Mouse (Mus musculus): ENCODE measurements around the gene Esr1. TPM values are rescaled to one million over a fixed set of nuclear protein-coding genes. Genes with fewer than 3 reads are reported as not detected.
"Not testable (repeated sequence)": the region's sequence is repeated elsewhere in the genome, so short reads cannot be mapped to it uniquely, and the experiment has no call there.

The Esr1 gene
- polyA plus RNA-seq, 1 experiment from 2014 or later, result 0.05 TPM

DNA sequence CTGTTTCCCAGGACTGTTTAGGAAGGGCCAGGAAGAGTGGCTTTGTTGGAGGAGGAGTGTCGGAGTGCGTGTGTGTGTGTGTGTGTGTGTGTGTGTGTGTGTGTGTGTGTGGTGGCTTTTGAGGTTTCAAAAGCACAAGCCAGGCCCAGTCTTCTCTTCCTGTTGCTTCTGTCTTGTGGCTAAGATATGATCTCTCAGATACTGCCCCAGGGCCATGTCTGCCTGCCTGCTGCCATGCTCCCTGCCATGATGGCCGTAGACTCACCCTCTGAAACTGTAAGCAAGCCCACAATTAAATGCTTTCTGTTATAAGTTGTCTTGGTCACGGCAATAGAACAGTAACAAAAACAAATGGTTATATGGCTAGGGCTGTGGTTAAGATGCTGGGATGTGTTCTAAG lies 14.2 kb upstream of the Esr1 start:
- 73% methylated on average over 4 of the region's 4 CpGs for WGBS
- H3K4me2 ChIP-seq, result no peak overlapping the region
- H3K9me3 ChIP-seq (ENCODE audit: control insufficient read depth, low read length), result no peaks in the 10 kb centered on the region
- no peaks in the 10 kb centered on the region for H3K36me3 ChIP-seq (ENCODE audit: control insufficient read depth, insufficient read depth, low read length)
- H3K27me3 ChIP-seq (replicated peaks; ENCODE audit: control insufficient read depth, insufficient read depth, low read length), result no peaks in the 10 kb centered on the region
- H3K27ac ChIP-seq (ENCODE audit: low read depth, low read length), result no peak overlapping the region
- DNase-seq (ENCODE audit: low spot score) (no peak), ATAC-seq (replicated peaks; ENCODE audit: low FRiP score) (no peak)
- H3K4me3 ChIP-seq (ENCODE audit: low read depth, low read length), result no peak overlapping the region
- H3K4me1 ChIP-seq (replicated peaks; ENCODE audit: control insufficient read depth, insufficient read depth, low read length), result no peaks in the 10 kb centered on the region
- H3K9ac ChIP-seq (ENCODE audit: low read depth, low read length), result no peak overlapping the region

DNA sequence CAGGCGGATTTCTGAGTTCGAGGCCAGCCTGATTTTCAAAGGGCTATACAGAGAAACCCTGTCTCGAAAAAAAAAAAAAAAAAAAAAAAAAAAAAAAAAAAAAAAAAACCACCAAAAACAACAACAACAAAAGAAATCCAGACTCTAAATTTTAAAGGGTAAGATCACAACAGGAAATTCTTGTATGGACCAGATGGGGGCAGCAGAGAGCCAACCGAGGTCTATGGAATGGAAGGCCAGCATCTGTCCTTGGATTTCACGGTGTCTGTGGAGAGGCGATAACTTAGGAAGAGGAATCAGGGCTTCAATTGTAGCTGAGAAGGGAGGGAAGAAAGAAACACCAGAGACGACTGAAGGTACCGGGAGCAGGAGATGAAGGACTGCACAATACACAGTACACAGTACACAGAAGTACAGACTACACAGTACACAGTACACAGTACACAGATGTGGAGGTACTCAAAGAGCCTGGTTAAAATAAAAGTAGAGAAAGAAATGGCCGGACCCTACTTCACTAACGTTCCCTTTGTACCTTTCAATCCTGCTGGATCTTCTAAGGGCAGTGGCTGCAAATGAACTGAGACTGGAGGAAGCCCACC lies 13.1 kb upstream of the Esr1 start:
- Histone ChIP-seq H3K36me3 (ENCODE audit: control insufficient read depth, insufficient read depth, low read length) (no peaks in the 10 kb centered on the region), H3K4me2 (no peak overlapping the region), H3K9ac (ENCODE audit: low read depth, low read length) (no peak overlapping the region), H3K27ac (ENCODE audit: low read depth, low read length) (no peak overlapping the region), H3K4me1 (replicated peaks; ENCODE audit: control insufficient read depth, insufficient read depth, low read length) (no peaks in the 10 kb centered on the region), H3K9me3 (ENCODE audit: control insufficient read depth, low read length) (no peaks in the 10 kb centered on the region), H3K4me3 (ENCODE audit: low read depth, low read length) (no peak overlapping the region), H3K27me3 (replicated peaks; ENCODE audit: control insufficient read depth, insufficient read depth, low read length) (no peaks in the 10 kb centered on the region)
- ATAC-seq (replicated peaks; ENCODE audit: low FRiP score) (no peak), DNase-seq (ENCODE audit: low spot score) (no peak)
- 67% methylated on average over 10 of the region's 10 CpGs for WGBS

DNA sequence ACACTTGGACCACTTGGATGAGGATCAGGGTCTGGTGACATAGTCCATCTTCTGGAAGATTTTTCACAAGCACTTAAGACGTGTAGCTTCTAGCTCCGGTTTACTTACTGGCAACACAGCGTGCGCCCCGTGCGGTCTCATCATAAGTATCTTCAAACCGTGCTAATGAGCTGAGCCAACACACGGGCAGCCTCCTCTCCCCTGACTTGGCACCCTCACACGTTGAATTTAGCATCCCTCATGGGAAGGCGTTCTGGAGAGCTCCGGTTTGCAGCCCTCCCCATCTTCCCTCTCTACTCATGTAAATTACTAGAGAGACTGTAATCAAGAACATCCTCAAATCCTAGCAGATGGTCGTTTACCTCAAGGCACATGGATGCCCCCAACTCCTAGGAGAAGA lies 12.5 kb upstream of the Esr1 start:
- ATAC-seq (replicated peaks; ENCODE audit: low FRiP score) (no peak), DNase-seq (ENCODE audit: low spot score) (no peak)
- no peaks in the 10 kb centered on the region for H3K4me1 ChIP-seq (replicated peaks; ENCODE audit: control insufficient read depth, insufficient read depth, low read length)
- no peak overlapping the region for H3K4me3 ChIP-seq (ENCODE audit: low read depth, low read length)
- no peaks in the 10 kb centered on the region for H3K36me3 ChIP-seq (ENCODE audit: control insufficient read depth, insufficient read depth, low read length)
- H3K27ac ChIP-seq (ENCODE audit: low read depth, low read length), result no peak overlapping the region
- WGBS, result 81% methylated on average over 12 of the region's 12 CpGs
- no peaks in the 10 kb centered on the region for H3K27me3 ChIP-seq (replicated peaks; ENCODE audit: control insufficient read depth, insufficient read depth, low read length)
- H3K9ac ChIP-seq (ENCODE audit: low read depth, low read length), result no peak overlapping the region
- no peak overlapping the region for H3K4me2 ChIP-seq
- H3K9me3 ChIP-seq (ENCODE audit: control insufficient read depth, low read length), result no peaks in the 10 kb centered on the region

DNA sequence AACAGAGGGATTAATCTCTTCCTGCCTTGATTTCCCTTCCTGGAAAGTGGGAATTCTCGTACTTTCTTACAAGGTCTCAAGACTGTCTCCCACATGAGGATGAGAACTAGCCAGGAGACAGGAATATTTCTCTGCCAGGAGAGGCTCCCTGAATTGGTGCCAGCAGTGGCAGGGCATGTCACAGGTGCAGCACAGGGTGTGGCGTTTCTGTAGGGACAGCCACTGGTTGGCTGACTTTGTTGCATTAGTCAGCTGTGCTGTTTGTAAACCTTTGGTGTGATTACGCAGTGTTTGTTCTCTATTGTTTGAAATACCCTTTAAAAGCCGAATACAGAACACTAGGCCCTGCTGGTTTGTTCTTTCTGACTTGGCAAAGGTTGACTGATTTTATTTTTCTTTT lies 11.8 kb upstream of the Esr1 start:
- H3K27ac ChIP-seq (ENCODE audit: low read depth, low read length), result no peak overlapping the region
- DNase-seq (ENCODE audit: low spot score) (no peak), ATAC-seq (replicated peaks; ENCODE audit: low FRiP score) (no peak)
- no peaks in the 10 kb centered on the region for H3K36me3 ChIP-seq (ENCODE audit: control insufficient read depth, insufficient read depth, low read length)
- no peak overlapping the region for H3K9ac ChIP-seq (ENCODE audit: low read depth, low read length)
- no peaks in the 10 kb centered on the region for H3K4me1 ChIP-seq (replicated peaks; ENCODE audit: control insufficient read depth, insufficient read depth, low read length)
- H3K4me2 ChIP-seq, result no peak overlapping the region
- no peaks in the 10 kb centered on the region for H3K27me3 ChIP-seq (replicated peaks; ENCODE audit: control insufficient read depth, insufficient read depth, low read length)
- 78% methylated on average over 4 of the region's 4 CpGs for WGBS
- no peak overlapping the region for H3K4me3 ChIP-seq (ENCODE audit: low read depth, low read length)
- no peaks in the 10 kb centered on the region for H3K9me3 ChIP-seq (ENCODE audit: control insufficient read depth, low read length)

DNA sequence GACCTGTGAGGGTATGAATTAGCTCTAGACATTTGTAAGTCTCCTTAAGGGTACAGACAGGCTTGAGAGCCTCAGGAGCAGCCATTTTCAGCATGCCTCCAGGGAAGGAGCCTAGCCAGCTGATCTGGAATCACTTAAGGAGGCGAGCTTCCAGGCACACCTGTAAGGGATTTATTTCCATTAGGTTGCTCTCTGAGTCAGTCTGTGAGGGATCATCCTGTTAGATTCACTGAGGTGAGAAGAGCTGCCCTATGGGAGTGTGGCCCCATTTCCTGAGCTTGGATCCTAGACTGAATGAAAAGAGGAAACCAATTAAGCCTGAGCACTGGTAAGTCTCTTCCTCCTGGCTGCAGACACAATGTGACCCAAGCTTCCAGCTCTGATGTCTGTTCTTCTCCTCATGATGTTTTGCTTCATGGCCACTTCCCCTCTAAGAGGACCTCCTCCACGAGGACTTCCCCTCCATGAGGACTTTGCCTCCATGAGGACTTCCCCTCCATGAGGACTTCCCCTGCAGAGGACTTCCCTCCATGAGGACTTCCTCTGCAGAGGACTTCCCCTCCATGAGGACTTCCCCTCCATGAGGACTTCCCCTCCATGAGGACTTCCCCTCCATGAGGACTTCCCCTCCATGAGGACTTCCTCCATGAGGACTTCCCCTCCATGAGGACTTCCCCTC lies 10.5 kb upstream of the Esr1 start:
- Histone ChIP-seq H3K27ac (ENCODE audit: low read depth, low read length) (no peak overlapping the region), H3K9me3 (ENCODE audit: control insufficient read depth, low read length) (no peaks in the 10 kb centered on the region), H3K4me1 (replicated peaks; ENCODE audit: control insufficient read depth, insufficient read depth, low read length) (no peaks in the 10 kb centered on the region), H3K36me3 (ENCODE audit: control insufficient read depth, insufficient read depth, low read length) (no peaks in the 10 kb centered on the region), H3K4me2 (no peak overlapping the region), H3K4me3 (ENCODE audit: low read depth, low read length) (no peak overlapping the region), H3K27me3 (replicated peaks; ENCODE audit: control insufficient read depth, insufficient read depth, low read length) (no peaks in the 10 kb centered on the region), H3K9ac (ENCODE audit: low read depth, low read length) (no peak overlapping the region)
- DNase-seq (ENCODE audit: low spot score) (no peak), ATAC-seq (replicated peaks; ENCODE audit: low FRiP score) (no peak)
- 59% methylated on average over 2 of the region's 2 CpGs for WGBS

DNA sequence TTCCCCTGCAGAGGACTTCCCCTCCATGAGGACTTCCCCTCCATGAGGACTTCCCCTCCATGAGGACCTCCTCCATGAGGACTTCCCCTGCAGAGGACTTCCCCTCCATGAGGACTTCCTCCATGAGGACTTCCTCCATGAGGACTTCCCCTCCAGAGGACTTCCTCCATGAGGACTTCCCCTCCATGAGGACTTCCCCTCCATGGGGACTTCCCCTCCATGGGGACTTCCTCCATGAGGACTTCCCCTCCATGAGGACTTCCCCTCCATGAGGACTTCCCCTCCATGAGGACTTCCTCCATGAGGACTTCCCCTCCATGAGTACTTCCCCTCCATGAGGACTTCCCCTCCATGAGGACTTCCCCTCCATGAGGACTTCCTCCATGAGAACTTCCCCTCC lies 9.8 kb upstream of the Esr1 start:
- not testable (repeated sequence) for H3K9ac ChIP-seq (ENCODE audit: low read depth, low read length); H3K4me2 ChIP-seq; ATAC-seq (replicated peaks; ENCODE audit: low FRiP score); H3K36me3 ChIP-seq (ENCODE audit: control insufficient read depth, insufficient read depth, low read length); H3K4me1 ChIP-seq (replicated peaks; ENCODE audit: control insufficient read depth, insufficient read depth, low read length); H3K27ac ChIP-seq (ENCODE audit: low read depth, low read length); H3K9me3 ChIP-seq (ENCODE audit: control insufficient read depth, low read length); H3K4me3 ChIP-seq (ENCODE audit: low read depth, low read length); DNase-seq (ENCODE audit: low spot score); H3K27me3 ChIP-seq (replicated peaks; ENCODE audit: control insufficient read depth, insufficient read depth, low read length)

DNA sequence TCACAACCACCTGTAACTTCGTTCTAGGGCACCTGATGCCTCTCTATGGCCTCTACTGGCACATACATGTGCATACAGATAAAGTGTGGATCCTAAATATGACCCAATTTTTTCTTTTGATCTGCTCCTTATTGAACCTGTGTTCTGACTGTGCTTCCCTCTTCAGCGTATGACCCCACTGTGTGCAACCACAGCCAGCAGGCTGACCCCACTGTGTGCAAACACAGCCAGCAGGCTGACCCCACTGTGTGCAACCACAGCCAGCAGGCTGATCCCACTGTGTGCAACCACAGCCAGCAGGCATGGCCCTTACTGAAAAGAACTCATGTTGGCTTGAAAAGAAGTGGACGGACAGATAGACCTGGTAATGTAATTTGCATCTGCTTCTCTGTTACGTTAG lies 8.9 kb upstream of the Esr1 start:
- H3K36me3 ChIP-seq (ENCODE audit: control insufficient read depth, insufficient read depth, low read length), result no peaks in the 10 kb centered on the region
- DNase-seq (ENCODE audit: low spot score), result no peak
- H3K27ac ChIP-seq (ENCODE audit: low read depth, low read length), result no peak overlapping the region
- 76% methylated on average over 4 of the region's 4 CpGs for WGBS
- no peak overlapping the region for H3K4me3 ChIP-seq (ENCODE audit: low read depth, low read length)
- H3K9me3 ChIP-seq (ENCODE audit: control insufficient read depth, low read length), result peaks cover 3% of the 10 kb centered on the region; the same call in 1 of the 2 replicates
- no peaks in the 10 kb centered on the region for H3K27me3 ChIP-seq (replicated peaks; ENCODE audit: control insufficient read depth, insufficient read depth, low read length)
- ATAC-seq (replicated peaks; ENCODE audit: low FRiP score), result no peak
- H3K9ac ChIP-seq (ENCODE audit: low read depth, low read length), result no peak overlapping the region
- H3K4me1 ChIP-seq (replicated peaks; ENCODE audit: control insufficient read depth, insufficient read depth, low read length), result no peaks in the 10 kb centered on the region
- no peak overlapping the region for H3K4me2 ChIP-seq

DNA sequence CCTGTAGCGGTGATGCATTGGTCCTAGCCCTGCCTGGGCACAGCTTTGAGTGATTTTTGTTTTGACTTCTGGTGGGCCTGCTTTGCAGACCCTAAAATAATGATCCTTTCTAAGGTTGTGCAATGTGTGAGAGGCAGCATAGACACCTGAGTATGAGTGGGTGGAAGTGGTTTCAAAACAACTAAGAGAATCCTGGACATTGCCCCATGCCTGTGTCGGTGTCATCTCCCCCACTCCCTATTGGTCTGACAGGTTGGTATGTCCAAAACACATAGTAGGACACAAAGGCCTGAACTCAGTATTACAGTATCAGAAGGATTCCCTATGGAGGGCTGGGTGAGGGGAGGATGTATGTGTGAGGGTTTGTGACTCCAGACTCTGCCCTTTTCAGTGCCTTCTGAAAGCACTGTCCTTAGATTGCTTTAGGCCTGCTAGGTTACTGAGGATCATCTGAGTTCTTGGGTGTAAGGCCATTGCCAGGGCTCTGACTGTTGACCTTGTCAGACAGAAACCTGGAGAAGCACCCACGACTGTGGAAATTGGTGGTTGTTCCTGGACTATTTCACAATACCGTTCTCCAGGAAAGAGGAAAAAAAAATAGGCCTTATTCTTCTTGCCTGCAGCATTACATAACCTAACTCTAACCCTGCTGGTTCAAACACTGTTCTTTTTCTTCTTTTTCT lies 6.7 kb upstream of the Esr1 start:
- 60% methylated on average over 4 of the region's 4 CpGs for WGBS
- DNase-seq (ENCODE audit: low spot score) (no peak), ATAC-seq (replicated peaks; ENCODE audit: low FRiP score) (no peak)
- H3K36me3 ChIP-seq (ENCODE audit: control insufficient read depth, insufficient read depth, low read length), result no peaks in the 10 kb centered on the region
- H3K9ac ChIP-seq (ENCODE audit: low read depth, low read length), result no peak overlapping the region
- no peak overlapping the region for H3K4me2 ChIP-seq
- H3K4me1 ChIP-seq (replicated peaks; ENCODE audit: control insufficient read depth, insufficient read depth, low read length), result no peaks in the 10 kb centered on the region
- H3K27ac ChIP-seq (ENCODE audit: low read depth, low read length), result no peak overlapping the region
- peaks cover 3% of the 10 kb centered on the region; the same call in 1 of the 2 replicates for H3K9me3 ChIP-seq (ENCODE audit: control insufficient read depth, low read length)
- no peak overlapping the region for H3K4me3 ChIP-seq (ENCODE audit: low read depth, low read length)
- H3K27me3 ChIP-seq (replicated peaks; ENCODE audit: control insufficient read depth, insufficient read depth, low read length), result no peaks in the 10 kb centered on the region

DNA sequence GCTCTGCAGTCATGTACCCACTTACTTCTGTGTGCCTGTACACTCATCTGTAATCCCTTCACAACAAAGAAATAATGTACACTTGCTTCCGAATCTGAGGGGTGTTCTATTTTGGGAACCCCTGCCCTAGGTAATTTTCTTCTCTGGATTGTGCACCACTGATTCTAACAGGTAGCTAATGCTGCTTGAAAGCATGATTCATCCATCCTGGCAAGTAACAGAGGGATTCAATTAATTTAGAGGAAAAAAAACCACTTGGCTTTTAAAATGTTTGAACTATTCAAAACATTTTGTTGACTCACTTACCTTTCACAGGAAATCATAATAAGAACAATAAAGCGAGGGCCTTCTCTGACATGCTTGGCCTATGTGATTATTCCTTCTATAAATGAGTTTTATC lies 1.2 kb upstream of the Esr1 start:
- no peak for ATAC-seq (replicated peaks; ENCODE audit: low FRiP score)
- no peak for DNase-seq (ENCODE audit: low spot score)
- Histone ChIP-seq H3K4me2 (no peak overlapping the region), H3K27ac (ENCODE audit: low read depth, low read length) (no peak overlapping the region), H3K9me3 (ENCODE audit: control insufficient read depth, low read length) (peaks cover 3% of the 10 kb centered on the region; the same call in 1 of the 2 replicates), H3K27me3 (replicated peaks; ENCODE audit: control insufficient read depth, insufficient read depth, low read length) (no peaks in the 10 kb centered on the region), H3K9ac (ENCODE audit: low read depth, low read length) (no peak overlapping the region), H3K36me3 (ENCODE audit: control insufficient read depth, insufficient read depth, low read length) (no peaks in the 10 kb centered on the region), H3K4me3 (ENCODE audit: low read depth, low read length) (no peak overlapping the region), H3K4me1 (replicated peaks; ENCODE audit: control insufficient read depth, insufficient read depth, low read length) (no peaks in the 10 kb centered on the region)
- WGBS, result 76% methylated on average over 2 of the region's 2 CpGs

Measured in liver, embryonic 11.5 days (tissue).